Mouse (Mus musculus): Measurements from ENCODE around the gene Col5a1. TPM values are rescaled to one million over a fixed set of nuclear protein-coding genes. Genes with fewer than 3 reads are reported as not detected.

Col5a1 gene
- polyA plus RNA-seq, 1 experiment from 2014 or later: 39.5 TPM

GRCm38 (mm10) chr2:28059922-28060321 is 173.7 kb downstream of the Col5a1 start:
- 64% methylated on average over 1 of the region's 1 CpGs for WGBS

GRCm38 (mm10) chr2:28063711-28064338 is 177.6 kb downstream of the Col5a1 start:
- H3K36me3 ChIP-seq (ENCODE audit: control insufficient read depth, insufficient read depth): no peaks in the 10 kb centered on the region
- TF ChIP-seq CTCF (IDR thresholded peaks at IDR 0.05; ENCODE audit: low read depth): no peak
- no peak overlapping the region for H3K4me3 ChIP-seq (ENCODE audit: low read depth, low read length)
- no peak overlapping the region for H3K27ac ChIP-seq (ENCODE audit: low read depth, low read length)
- H3K9me3 ChIP-seq (ENCODE audit: control insufficient read depth): no peaks in the 10 kb centered on the region
- no peak for ATAC-seq
- WGBS: 83% methylated on average over 4 of the region's 4 CpGs
- no peaks in the 10 kb centered on the region for H3K4me1 ChIP-seq (replicated peaks; ENCODE audit: control insufficient read depth, insufficient read depth, low read length)
- H3K27me3 ChIP-seq (replicated peaks; ENCODE audit: control insufficient read depth, insufficient read depth, low read length): no peaks in the 10 kb centered on the region
- H3K9ac ChIP-seq (ENCODE audit: low read depth, low read length): no peak overlapping the region
- no peak overlapping the region for H3K4me2 ChIP-seq (replicated peaks; ENCODE audit: low read depth)

More at GRCm38 (mm10) chr2:28059922-28060321, 173.7 kb downstream of the Col5a1 start:
- Histone ChIP-seq H3K27me3 (replicated peaks; ENCODE audit: control insufficient read depth, insufficient read depth, low read length) (no peaks in the 10 kb centered on the region), H3K36me3 (ENCODE audit: control insufficient read depth, insufficient read depth) (no peaks in the 10 kb centered on the region), H3K4me1 (replicated peaks; ENCODE audit: control insufficient read depth, insufficient read depth, low read length) (no peaks in the 10 kb centered on the region), H3K9ac (ENCODE audit: low read depth, low read length) (no peak overlapping the region), H3K27ac (ENCODE audit: low read depth, low read length) (no peak overlapping the region), H3K4me3 (ENCODE audit: low read depth, low read length) (no peak overlapping the region), H3K4me2 (replicated peaks; ENCODE audit: low read depth) (no peak overlapping the region), H3K9me3 (ENCODE audit: control insufficient read depth) (no peaks in the 10 kb centered on the region)
- ATAC-seq: no peak
- no peak for TF ChIP-seq CTCF (IDR thresholded peaks at IDR 0.05; ENCODE audit: low read depth)

- WGBS: 64% methylated on average over 7 of the region's 7 CpGs
- no peak for ATAC-seq
These were observed 178.3 kb downstream of the Col5a1 start for GRCm38 (mm10) chr2:28064339-28065080.

GRCm38 (mm10) chr2:28065081-28065651 is 178.9 kb downstream of the Col5a1 start:
- Histone ChIP-seq H3K4me1 (replicated peaks; ENCODE audit: control insufficient read depth, insufficient read depth, low read length) (no peaks in the 10 kb centered on the region), H3K36me3 (ENCODE audit: control insufficient read depth, insufficient read depth) (no peaks in the 10 kb centered on the region), H3K9ac (ENCODE audit: low read depth, low read length) (no peak overlapping the region), H3K27ac (ENCODE audit: low read depth, low read length) (no peak overlapping the region), H3K9me3 (ENCODE audit: control insufficient read depth) (no peaks in the 10 kb centered on the region), H3K27me3 (replicated peaks; ENCODE audit: control insufficient read depth, insufficient read depth, low read length) (no peaks in the 10 kb centered on the region), H3K4me2 (replicated peaks; ENCODE audit: low read depth) (no peak overlapping the region), H3K4me3 (ENCODE audit: low read depth, low read length) (no peak overlapping the region)
- no peak for TF ChIP-seq CTCF (IDR thresholded peaks at IDR 0.05; ENCODE audit: low read depth)
- no peak for ATAC-seq
- 77% methylated on average over 5 of the region's 5 CpGs for WGBS

More at GRCm38 (mm10) chr2:28064339-28065080, 178.3 kb downstream of the Col5a1 start:
- H3K4me3 ChIP-seq (ENCODE audit: low read depth, low read length): no peak overlapping the region
- no peaks in the 10 kb centered on the region for H3K36me3 ChIP-seq (ENCODE audit: control insufficient read depth, insufficient read depth)
- TF ChIP-seq CTCF (IDR thresholded peaks at IDR 0.05; ENCODE audit: low read depth): no peak
- H3K4me2 ChIP-seq (replicated peaks; ENCODE audit: low read depth): no peak overlapping the region
- no peak overlapping the region for H3K27ac ChIP-seq (ENCODE audit: low read depth, low read length)
- H3K4me1 ChIP-seq (replicated peaks; ENCODE audit: control insufficient read depth, insufficient read depth, low read length): no peaks in the 10 kb centered on the region
- no peaks in the 10 kb centered on the region for H3K27me3 ChIP-seq (replicated peaks; ENCODE audit: control insufficient read depth, insufficient read depth, low read length)
- H3K9me3 ChIP-seq (ENCODE audit: control insufficient read depth): no peaks in the 10 kb centered on the region
- H3K9ac ChIP-seq (ENCODE audit: low read depth, low read length): no peak overlapping the region

- TF ChIP-seq CTCF (IDR thresholded peaks at IDR 0.05; ENCODE audit: low read depth): no peak
- Histone ChIP-seq H3K4me1 (replicated peaks; ENCODE audit: control insufficient read depth, insufficient read depth, low read length) (no peaks in the 10 kb centered on the region), H3K9me3 (ENCODE audit: control insufficient read depth) (no peaks in the 10 kb centered on the region), H3K36me3 (ENCODE audit: control insufficient read depth, insufficient read depth) (no peaks in the 10 kb centered on the region), H3K4me3 (ENCODE audit: low read depth, low read length) (no peak overlapping the region), H3K9ac (ENCODE audit: low read depth, low read length) (no peak overlapping the region), H3K27ac (ENCODE audit: low read depth, low read length) (no peak overlapping the region), H3K4me2 (replicated peaks; ENCODE audit: low read depth) (no peak overlapping the region), H3K27me3 (replicated peaks; ENCODE audit: control insufficient read depth, insufficient read depth, low read length) (no peaks in the 10 kb centered on the region)
- ATAC-seq: no peak
- 61% methylated on average over 5 of the region's 5 CpGs for WGBS
These were observed 180.5 kb downstream of the Col5a1 start for GRCm38 (mm10) chr2:28066686-28067085.

- no peaks in the 10 kb centered on the region for H3K9me3 ChIP-seq (ENCODE audit: control insufficient read depth)
- no peak for TF ChIP-seq CTCF (IDR thresholded peaks at IDR 0.05; ENCODE audit: low read depth)
- no peak overlapping the region for H3K9ac ChIP-seq (ENCODE audit: low read depth, low read length)
- H3K4me2 ChIP-seq (replicated peaks; ENCODE audit: low read depth): no peak overlapping the region
- H3K4me3 ChIP-seq (ENCODE audit: low read depth, low read length): no peak overlapping the region
- H3K36me3 ChIP-seq (ENCODE audit: control insufficient read depth, insufficient read depth): no peaks in the 10 kb centered on the region
- no peaks in the 10 kb centered on the region for H3K4me1 ChIP-seq (replicated peaks; ENCODE audit: control insufficient read depth, insufficient read depth, low read length)
- no peak for ATAC-seq
- H3K27ac ChIP-seq (ENCODE audit: low read depth, low read length): no peak overlapping the region
- WGBS: 67% methylated on average over 6 of the region's 6 CpGs
- H3K27me3 ChIP-seq (replicated peaks; ENCODE audit: control insufficient read depth, insufficient read depth, low read length): no peaks in the 10 kb centered on the region
These were observed 180.9 kb downstream of the Col5a1 start for GRCm38 (mm10) chr2:28067175-28067574.

Data from intestine, postnatal 0 days (tissue).